Mouse (Mus musculus) Muller cell, postnatal 12 days (primary cell): ENCODE measurements at regions not wholly inside any gene's neighbourhood (a gene's known extent, or its start where the extent isn't known, plus 50 kb on each side); places are given as distances from the start of the nearest gene placed in this dataset.

ENCODE experiments used
- DNase-seq: peaks from one replicate; pipeline ENCODE4 v3.0.0-alpha.2; 2015; ENCODE audit errors: inconsistent ontology term

DNA sequence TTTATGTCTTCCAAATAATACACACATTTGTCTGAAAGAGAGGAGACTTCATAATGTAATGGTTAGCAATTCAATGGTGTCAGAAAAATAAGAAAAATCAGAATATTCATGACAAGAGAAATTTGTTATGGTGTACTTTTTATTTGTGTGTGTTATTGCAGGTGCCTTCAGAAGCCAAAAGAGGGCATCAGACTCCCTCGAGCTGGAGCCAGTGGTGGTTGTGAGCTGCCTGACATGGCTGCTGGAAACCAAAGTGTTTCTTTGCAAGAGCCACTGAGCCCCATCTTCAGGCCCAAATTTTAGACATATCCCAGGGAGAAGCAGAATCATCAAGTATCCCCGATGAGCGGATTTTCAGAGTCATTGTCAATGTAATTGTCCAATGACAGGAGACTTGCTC lies 81.9 kb downstream of the Tm2d3 start:
- no peak for DNase-seq

DNA sequence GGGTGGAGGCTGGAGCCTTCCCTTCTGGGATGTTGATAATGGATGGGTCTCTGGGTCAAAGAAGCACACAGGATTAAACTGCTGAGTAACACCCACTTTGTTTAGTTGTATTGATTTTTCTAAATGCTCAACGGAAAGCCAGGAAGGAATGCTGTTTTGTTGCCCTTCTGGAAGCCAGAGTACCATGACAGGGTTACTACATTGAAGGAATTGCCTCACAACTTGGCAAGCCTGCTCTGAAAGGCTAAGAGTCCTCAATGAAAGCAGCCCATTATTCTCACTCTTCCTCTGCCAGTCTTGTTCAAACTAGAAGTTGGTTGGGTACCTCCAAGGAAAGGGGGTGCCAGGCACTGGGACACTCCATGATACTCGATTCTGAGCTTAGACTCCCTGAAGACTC lies 83.0 kb downstream of the Tm2d3 start:
- DNase-seq = peak; percentile 14

DNA sequence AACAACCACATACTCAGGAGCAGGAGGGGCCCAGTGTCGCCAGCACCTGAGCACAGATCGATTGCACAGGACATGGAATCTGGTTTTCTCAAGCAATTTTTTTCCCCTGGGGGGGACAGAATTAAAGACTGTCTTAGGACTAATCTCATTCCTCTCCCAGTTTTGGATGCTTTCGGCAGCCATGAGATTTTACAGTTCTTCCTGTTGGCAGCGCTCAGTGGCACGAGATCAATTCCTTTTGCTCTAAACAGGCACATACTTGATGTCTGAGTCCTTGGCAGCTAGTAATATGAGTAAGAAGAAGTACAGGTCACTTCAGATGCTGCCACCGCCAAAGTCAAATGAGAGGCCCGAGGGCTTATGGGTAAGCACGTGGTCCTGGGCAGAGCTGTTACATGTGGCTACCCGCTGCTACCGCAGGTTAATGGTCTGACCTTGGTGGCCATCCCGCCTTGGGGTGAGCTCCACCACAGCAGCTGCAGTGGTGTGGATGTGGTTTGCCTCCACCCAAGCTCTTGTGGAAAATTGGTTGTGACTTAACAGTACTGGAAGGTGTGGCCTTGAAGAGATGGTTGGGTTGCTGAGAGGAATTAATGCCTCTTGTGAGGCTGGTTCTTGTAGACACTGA lies 83.5 kb downstream of the Tm2d3 start:
- no peak for DNase-seq

DNA sequence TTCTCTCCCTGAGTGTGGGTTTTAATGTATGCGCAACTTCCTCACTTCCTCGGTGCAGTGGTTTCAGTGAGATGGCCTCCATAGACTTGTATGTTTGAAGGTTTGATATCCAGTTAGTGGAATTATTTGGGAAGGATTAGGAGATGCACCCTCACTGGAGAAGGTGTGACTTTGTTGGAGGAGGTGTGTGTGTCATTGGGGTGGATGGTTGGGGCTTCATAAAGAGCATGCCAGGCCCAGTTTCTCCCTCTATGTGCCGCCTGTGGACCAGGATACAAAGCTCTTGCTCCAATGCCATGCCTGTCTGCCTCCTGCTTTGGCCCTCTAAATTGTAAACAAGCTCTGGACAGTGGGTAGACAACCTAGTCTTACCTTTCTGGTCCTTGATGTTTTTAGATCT lies 84.0 kb downstream of the Tm2d3 start:
- DNase-seq = no peak

DNA sequence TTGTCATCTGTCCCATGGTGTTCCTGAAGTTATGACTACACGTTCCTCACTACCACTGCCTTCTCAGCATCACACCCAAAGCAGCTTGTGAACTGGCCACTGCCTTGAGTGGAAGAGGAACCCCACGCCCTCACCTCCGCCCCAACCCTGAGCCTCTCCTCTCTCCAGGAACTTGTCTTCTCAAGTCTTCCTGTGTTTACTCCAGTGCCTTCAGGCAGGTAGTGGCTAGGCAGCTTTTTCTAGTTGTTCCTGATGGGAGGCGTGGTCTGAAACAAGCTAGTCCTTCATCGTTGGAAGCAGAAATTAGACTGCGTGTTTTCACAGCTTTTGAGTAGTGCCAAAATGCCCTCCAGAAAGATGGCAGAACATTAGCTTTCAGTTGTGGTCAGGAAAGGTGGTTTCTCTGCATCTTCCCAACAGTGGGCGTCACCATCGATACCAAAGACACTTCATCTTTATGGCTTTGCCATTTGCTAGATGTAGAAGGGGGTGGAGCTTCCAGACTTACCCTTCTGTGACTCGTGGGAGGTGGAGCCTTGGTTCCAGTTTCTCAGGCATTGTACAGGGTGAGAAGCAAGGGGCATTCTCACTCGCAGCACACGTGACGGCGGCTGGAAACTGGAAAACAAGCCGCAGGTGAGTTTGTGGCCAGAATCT lies 81.7 kb upstream of the Pcsk6 start:
- DNase-seq = no peak

DNA sequence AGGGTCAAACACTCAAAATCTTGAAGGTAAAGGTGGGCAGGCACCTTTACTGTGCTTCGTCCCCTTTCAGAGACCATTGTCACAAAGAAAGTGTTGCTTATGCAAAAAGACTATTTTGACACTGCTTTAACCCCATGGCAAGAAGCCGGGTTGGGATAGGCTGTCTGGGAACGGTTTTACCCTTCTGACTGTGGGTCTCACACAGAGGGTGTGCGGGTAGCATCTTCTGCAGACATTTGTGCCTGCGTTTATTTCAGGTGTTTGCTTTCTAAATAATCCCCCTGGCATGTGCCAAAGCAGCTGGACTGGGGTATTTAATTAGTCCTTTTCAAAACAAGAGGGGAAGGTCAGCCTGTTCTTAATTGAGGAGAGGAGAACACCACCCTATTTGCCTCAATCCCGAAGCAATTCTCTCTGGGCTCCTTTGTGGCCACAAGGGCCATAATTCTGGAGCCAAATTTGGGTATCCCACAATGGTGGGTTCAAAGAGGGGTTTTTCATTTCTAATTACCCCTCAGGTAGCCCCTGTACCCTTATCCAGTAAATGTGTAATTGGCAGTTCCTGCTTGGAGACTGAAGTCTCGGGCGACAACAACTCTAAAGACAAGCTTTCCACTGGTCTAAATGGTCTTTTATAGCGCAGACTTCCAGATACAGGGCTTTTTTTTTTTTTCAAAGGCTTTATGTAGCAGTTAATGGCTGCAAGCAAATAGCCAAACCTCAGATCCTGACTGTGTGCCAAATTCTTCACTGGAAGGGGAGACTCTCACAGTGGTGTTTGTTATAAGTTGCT lies 80.8 kb upstream of the Pcsk6 start:
- peak; percentile 11 for DNase-seq

DNA sequence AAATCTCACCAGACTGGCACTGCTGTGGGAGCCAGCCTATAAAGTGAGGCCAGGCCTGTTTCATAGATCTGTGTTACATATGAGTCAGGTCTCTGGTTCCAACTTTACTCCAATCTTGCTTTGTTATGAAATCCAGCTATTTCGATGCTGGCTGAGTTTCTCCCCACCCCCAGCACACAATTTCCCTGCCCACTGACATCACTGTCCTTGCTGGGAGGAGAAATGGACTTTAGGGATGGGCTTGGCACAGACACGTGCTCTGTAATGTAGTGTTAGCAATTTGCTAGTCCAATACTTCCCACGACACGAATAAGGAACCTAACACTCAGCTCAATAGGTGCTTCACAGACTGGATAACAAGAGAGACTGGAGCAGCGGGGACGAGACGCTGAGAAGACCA lies 79.5 kb upstream of the Pcsk6 start:
- no peak for DNase-seq

DNA sequence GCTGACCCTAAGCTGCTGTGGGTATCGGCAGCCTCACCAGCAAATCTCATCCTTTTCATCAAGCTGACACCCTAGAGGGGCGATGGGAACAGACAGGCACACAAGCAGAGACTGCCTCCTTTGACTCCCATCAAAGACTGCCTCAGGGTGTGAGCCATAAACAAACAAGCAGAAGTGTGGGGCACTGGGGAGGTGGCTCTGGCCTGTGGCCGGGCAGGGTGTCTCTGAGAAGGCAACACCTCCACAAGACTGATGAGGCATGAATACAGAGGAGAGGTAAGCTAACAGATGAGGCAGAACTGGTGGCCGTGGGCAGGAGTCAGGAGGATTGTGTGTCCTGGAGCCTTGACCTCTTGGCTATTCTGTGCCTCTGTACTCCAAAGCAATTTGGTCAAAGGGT lies 77.8 kb upstream of the Pcsk6 start:
- no peak for DNase-seq

DNA sequence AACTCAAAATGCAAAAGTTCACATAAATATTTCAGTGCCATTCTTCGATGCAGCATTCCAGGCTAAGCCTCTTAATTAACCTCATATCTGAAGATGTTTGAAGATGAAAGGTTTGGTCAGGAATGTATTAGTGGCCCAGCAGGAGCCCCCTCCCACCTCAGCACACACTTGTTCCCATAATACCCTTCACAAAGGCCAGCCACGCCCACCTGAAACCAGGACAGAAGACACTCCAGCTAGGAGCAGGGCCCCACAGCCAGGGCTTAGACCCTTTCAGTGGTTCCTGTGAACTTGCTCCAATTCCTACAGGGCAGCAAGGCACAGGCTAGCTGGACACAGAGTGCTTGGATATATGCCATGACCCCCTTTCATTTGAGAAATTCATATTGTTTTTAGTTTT lies 74.6 kb upstream of the Pcsk6 start:
- peak; percentile 61 for DNase-seq

DNA sequence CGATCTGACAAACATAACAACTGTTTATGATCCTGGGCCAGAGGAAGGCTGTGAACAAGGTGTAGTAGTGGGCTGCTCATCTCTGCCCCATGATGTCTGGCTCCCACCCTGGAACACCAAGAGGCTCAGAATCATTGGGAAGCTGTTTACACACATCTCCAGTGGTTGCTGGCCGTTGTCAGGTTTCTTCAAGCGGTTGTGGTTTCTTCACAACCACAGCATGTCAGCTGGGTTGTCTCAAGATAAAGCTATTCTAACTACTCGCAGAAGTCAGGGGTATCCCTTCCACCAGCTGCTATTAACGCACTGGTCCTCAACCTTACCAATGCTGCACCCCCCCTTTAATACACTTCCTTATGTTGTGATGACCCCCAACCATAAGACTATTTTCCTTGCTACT lies 73.7 kb upstream of the Pcsk6 start:
- no peak for DNase-seq

DNA sequence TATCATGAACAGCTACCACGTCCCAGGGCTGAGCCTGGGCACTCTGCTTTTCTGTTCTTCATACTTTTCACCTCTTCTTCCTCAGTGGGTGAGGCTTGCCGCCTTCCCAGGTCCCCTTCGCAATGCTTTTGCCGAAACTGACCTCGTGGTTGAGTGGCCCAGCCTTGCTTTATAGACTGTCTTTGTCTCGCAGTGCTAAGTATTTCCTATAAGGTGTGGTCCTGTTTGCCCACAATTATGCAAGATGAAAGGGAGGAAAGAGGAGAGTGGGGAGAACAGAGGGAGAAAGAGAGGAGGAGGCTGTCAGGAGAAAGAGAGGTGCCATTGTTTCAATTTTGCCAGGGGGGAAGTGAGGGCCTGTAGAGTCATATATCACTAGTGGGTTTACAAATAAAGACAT lies 71.3 kb upstream of the Pcsk6 start:
- DNase-seq = no peak

DNA sequence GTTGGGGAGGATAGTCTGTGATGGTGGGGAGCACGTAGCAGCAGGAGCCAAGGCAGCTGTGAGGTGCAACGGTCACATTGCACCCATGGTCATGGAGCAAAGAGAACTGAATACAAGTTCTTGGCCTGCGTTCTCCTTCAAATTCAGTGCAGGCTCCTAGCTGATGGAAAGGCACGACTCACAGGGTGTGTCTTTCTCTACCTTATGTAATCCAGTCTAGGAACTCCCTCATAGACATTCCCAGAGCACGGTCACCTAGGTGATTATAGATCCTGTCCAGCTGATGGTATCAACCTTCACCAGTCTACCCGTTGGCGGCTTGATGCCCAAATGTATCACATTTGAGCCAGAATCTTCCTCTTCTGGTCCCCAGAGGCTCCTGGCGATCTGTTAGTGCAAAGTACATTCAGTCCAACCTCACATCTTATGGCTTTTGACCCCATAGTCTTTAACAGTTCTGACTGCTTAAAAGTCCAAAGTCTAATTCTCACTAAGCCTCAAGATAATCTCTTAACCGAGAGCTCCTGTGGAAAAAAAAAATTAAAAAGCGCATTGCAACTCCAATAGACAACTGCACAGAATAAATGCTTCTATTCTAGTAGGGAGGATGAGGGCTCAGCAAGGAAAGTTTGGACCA lies 69.2 kb upstream of the Pcsk6 start:
- no peak for DNase-seq

DNA sequence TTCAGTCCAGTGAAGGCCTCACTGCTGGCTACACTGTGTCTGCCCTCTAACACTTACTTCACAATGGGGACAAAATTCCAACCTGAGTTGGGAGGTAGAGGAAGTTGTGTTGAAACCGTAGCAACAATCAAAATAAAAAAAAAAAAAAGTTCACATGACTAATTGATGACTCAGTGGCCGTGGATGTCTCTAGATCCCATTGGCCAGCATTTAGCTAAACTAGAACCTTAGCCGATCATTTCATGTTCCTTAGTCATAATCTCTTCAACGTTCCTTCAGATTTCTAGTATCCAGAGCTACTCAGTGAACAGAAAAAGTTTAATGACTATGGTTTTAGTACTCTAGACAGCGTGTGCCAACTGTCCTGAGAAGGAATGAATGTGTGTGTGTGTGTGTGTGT lies 59.2 kb upstream of the Pcsk6 start:
- DNase-seq = peak; percentile 65

DNA sequence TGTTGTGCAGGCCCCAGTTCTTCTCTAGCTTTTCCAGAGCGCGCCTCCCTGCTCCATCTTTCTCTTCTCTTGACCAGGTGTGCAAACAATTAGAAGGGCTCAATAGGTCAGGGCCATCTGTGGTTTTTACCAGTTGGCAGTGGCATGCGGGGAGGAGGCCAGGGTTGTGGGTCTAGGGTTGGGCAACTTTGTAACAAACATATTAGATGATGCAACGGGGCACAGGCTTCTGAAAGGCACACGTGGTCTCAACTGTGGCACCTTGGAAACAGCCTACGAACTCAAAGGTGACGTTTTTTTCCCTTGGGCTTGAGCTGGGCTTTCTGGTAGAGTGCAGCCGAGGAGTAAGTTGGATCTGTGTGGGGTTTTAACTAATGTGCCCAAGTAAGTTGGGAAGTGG lies 58.7 kb upstream of the Pcsk6 start:
- DNase-seq = peak; percentile 3

DNA sequence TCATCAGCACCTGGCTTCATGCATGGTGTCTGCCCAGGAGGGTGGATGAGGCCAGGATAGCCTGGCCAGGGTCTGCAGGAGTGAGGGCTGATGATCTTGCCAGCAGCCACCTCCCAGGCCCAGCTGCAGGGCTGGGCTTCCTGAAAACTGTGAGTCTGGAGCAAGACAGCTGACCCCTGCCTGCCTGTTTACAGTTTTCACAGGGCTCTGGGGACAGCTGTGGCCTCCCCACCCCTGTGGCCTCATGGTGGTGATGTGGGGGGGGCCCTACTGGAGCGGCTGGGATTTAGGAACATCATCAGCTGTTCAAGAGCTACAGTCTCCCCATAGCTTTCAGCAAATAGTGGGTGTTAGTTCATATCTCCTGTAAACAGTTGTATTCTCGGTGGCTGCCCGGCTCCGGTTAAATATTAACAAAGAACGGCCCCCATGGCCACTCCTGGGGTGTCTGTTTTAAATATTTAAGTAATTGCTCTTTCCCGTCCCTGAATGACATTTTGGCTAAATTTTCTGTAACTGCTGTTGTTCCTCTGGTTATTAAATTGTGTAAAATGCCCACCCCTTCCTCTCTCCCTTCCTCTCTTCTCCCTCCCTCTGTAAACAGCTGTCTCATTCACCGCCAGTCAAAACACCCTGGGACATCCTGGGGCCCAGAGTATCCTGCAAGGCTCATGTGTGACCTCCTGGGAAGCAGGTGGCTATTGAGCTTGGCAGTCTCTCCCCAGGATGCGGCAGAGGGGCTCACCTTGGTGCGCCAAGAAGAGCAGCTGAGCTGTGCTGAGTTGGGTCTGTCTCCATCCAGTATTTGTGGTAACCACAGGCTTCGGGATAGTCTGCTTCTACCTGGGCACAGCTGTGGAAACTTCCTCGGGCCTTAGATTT lies 57.9 kb upstream of the Pcsk6 start:
- no peak for DNase-seq
